Mouse (Mus musculus): ENCODE results near the gene 4930469K13Rik.

The 4930469K13Rik gene

GRCm38 (mm10) chr11:34079542-34080464 lies 18.6 kb downstream of the 4930469K13Rik start:
- DNase-seq (ENCODE audit: low read depth): no peak

DNA sequence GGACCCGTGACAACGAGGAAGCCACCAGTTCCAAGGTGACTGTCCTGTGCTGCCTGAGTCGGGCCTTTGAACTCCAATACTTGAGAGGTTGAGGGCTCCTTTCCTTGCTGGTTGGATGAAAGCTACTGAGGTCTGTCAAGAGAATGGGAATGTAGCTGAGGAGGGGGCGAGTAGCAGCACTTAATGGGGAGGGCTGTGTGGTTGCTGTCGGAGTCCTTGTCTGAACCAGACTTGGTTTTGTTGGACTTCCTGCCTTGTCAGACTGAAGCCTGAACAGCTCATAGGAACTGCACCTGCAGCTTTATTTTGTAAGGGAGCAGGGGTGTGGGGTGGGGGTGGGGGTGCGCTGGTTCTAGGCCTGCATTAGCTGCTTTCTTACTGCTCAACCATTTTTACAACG lies 19.8 kb downstream of the 4930469K13Rik start:
- no peak for DNase-seq (ENCODE audit: low read depth)

DNA sequence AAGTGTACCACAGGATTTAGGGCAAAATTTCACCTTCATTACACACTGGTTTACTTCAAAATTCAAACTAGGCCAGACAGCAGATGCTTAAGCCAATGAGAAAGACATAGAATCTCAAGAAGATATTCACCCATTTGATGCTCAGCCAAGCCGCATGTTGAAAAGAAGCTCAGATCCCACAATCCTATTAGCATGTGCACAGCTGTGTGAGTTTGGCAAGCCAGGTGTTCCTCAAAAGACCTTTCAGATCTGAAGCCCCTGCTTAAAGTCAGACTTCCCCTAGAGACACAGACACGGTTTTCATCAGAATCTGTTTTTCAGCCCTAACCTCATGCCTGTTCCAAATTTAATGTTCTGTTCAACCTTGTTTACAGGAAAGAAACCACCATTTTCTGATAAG lies 20.5 kb downstream of the 4930469K13Rik start:
- DNase-seq (ENCODE audit: low read depth): no peak

- peak; percentile 36 for DNase-seq (ENCODE audit: low read depth)
These were observed 24.6 kb downstream of the 4930469K13Rik start for GRCm38 (mm10) chr11:34073776-34074175.

- no peak for DNase-seq (ENCODE audit: low read depth)
These were observed 26.0 kb downstream of the 4930469K13Rik start for GRCm38 (mm10) chr11:34072309-34072708.

GRCm38 (mm10) chr11:34070596-34070995 lies 27.8 kb downstream of the 4930469K13Rik start:
- no peak for DNase-seq (ENCODE audit: low read depth)

- no peak for DNase-seq (ENCODE audit: low read depth)
These were observed 34.5 kb downstream of the 4930469K13Rik start for GRCm38 (mm10) chr11:34063702-34064485.

DNA sequence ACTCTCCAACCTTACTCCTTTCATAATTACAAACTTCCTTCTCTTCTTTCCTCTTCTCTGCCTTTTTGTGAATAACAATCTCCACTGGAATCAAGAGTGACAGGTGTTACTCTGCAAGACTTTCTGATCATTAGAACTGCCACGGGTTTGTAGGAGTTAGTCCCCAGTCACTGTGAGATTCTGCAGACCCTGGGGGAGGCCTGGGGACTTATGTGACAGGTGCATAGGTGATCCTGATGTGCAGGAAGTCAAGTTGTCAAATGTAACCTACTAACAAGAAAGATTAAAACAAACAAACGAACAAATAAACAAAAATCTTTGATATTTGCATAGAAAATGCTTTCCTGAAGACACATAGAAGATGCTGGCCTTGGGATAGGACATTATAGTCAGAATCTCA lies 35.1 kb downstream of the 4930469K13Rik start:
- no peak for DNase-seq (ENCODE audit: low read depth)

- DNase-seq (ENCODE audit: low read depth): no peak
These were observed 36.6 kb downstream of the 4930469K13Rik start for GRCm38 (mm10) chr11:34061740-34062139.

GRCm38 (mm10) chr11:34058960-34059359 lies 39.4 kb downstream of the 4930469K13Rik start:
- DNase-seq (ENCODE audit: low read depth): no peak

- DNase-seq (ENCODE audit: low read depth): no peak
These were observed 40.0 kb downstream of the 4930469K13Rik start for GRCm38 (mm10) chr11:34058332-34058731.

DNA sequence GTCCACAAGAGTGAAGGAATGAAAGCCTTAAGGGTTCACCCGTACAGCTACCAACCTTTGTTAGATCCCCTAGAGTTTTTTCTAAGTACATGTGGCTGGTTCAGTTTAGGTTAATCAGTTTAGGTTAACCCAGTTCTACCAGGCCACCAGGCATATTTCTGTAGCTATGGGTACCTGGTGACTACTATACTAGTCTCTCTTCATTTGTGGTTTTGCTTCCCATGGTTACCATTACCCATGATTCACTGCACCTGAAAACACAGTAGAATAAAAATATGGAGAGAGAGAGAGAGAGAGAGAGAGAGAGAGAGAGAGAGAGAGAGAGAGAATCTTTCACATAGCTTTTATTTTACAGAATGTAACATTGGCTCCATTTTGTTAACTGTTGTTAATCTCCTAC lies 41.6 kb downstream of the 4930469K13Rik start:
- DNase-seq (ENCODE audit: low read depth): no peak

GRCm38 (mm10) chr11:34054031-34054727 lies 44.2 kb downstream of the 4930469K13Rik start:
- no peak for DNase-seq (ENCODE audit: low read depth)

GRCm38 (mm10) chr11:34053031-34053818 lies 45.1 kb downstream of the 4930469K13Rik start:
- DNase-seq (ENCODE audit: low read depth): no peak

GRCm38 (mm10) chr11:34050643-34051042 lies 47.7 kb downstream of the 4930469K13Rik start:
- no peak for DNase-seq (ENCODE audit: low read depth)

DNA sequence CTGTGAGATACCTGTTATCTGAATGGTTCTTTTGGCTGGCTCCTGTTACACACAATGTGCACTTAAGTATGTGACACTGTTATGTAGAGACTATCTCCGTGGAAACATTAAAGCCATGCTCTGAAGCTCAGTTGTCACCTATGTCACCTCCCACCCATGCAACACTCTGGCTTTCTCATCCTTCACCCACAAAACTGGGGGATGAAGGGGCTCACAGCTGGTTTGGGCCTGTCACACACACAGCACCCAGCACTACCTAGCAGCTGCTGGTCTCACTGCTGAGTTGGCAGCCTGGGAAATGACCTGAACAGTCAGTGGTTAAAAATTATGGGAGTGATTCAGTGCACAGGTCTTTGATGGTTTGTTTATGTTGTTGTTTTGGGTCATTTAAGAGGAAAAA lies 48.3 kb downstream of the 4930469K13Rik start:
- no peak for DNase-seq (ENCODE audit: low read depth)

DNA sequence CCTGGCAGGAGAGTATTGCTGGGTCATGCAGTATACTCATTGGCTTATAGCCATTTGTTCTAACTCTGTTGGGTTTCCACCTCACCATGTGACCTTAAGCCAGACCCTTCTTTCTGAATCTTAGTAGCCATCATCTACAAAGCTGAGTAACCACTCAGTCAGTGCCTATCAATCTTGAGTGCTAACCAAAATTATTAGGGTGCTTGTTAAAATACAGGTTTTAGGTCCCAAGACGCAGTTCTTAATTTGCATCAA lies 49.3 kb downstream of the 4930469K13Rik start:
- DNase-seq (ENCODE audit: low read depth): no peak

DNA sequence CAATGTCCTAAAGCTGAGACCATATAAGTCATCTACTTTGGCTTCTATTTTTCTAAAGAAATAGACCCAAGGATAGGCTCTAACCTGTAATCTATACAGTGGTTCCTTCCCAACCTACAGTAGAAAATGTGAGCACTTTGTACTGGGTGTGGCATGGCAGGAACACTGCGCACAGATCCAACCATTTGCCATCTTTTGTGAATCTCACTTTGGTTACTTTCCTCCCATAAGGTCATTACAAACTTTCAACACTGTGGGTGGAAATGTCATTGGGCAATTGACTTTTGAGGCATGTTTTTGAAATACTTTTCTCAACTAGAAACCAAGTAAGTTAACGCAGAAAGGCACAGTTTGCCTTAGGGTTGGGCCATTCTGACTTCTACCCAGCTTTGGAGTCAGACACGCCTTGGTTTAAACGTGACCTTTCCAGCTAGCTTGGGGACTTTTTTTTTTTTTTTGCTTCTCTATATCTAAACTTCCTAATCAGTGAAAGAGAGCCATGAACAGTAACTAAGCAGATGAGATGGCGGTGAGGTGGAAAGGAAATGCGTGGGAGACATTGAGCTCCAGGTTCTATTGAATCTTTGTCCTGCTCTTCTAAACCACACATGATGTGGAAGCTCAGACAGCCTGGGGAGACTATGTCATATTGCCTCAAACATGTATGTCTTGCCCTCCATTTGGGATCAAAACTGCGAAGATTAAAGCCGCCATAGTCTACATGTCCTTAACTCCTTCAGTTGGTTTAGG lies 49.8 kb downstream of the 4930469K13Rik start:
- no peak for DNase-seq (ENCODE audit: low read depth)

DNA sequence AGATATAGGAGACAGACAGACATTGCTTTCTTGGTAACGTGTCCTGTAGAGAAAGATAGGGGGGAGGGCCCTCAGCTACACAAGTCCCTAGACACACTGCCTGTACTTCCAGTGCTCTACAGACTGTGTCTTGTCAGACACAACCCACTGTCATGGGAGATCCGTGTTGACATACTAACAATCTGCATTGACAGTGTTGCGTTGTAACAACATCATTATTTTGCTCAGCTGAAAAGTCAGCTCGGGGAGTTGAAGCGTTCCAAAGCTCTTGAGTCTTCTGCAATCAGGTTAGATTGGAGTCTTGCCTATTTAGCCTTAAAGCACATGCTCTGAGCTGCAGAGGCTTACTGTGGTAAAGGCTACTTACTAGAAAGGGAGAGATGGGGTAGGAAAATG lies 50.8 kb downstream of the 4930469K13Rik start:
- no peak for DNase-seq (ENCODE audit: low read depth)

DNA sequence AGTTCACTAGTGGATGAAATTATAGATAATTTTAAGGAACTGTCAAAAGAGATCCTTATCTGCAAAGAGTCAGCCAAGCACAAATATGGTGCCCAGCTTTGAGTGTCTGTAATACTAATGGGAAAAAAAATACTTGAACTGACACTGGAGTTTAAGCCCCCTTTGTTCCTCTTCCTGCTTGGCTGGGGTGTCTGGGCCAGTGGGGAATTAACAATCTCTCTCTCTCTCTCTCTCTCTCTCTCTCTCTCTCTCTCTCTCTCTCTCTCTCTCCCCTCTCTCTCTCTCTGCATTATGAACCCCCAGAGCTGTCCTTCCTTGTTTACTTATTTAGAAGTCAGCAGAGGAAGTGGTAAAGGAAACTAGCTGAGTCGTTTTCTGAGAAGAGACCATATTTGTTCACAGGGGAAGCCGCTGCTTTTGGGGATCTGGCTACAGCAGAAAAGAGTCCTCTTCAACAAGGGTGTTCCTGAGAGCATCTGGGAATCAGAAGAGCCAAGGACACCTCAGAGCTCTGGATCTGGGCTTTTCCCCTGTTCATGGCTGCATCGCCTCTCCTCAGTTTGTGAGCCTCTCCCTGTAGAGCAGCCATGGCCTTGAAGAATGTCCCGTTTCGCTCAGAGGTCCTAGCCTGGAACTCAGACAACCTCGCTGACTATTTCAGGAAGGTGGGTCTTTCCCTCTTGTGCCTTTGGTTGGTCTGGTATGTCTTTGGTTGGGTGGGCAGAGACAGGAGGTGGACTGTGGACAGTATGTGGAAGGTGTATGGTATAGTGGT lies 51.4 kb downstream of the 4930469K13Rik start, which contains the start of gene Lcp2:
Gene Lcp2, plus strand, starts transcription at position 154 of the 775 bp plus-strand sequence.
- no peak for DNase-seq (ENCODE audit: low read depth)

Data from c-Kit-positive CD71-positive TER-119-negative erythroid progenitor cells, embryonic 14.5 days (primary cell).